Mouse (Mus musculus): ENCODE measurements around the gene Acvr1c.

Acvr1c gene

DNA sequence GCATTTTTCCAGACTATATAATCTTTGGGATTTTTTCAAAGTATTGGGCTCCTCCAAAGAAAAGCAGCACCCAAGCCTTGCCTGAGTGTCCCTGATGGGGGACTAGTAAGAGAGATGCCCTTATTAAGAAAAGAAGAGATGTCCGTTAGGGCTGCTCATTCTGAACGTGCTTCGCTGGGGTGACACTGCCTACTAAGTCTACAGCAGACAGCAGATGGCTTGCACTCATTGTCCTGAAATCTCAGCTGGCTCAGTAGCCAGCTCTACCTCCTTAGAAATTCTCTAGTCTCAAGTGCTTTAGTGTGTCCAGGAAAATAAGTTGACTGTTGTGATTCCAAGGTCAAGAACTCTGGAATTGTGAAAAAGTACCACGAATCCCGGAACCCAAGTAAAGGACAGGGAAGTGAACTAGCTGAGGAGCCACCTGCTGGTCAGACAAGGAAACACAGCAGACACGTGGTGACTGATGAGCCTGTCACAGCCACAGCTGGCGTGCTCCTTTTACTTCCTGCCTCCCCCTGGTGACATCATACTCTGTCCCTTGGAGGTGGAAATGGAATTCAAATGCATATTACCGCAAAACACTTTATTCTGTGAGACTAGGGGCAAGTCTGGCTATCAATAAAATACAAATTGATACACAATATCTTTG is 75.3 kb downstream of the Acvr1c start:
- DNase-seq, result peak; percentile 68 to 85

DNA sequence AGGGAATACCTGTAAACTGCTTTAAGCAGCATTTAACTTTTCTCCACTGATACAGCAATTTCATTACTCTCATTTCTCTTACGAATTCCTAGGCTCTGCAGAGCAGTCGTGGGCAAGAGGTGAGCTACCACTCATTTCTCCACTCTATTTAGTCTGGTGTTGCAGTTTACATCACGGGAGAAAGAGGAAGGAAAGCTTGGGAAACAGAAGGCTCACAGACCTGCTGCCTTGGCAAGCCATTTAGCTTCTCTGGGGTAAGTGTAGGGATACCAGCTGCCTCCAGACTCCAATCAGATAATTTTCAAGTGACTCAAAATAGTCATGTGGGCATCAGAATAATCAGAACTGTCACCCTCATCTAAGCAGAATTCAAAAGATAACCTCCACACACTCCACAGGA is 76.6 kb downstream of the Acvr1c start:
- no peak for DNase-seq

DNA sequence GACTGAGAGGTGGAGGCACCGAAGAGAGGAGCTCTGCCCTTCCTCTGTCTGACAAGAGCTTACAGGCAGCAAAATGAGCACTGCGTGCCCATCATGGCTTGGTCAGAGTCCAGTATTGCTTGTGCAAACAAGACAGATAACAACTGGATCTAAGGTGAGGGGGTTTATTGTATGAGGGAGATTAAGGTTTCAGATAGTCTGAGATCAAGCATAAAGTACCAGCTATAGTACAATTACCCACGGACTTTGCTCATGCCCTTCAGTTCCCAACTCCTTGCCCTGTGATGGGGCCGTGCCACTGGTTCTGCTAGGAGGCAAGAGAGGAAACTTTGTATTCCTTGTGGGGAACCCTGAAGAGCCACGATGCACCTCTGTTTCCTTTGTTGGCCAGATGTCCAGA is 78.5 kb downstream of the Acvr1c start:
- DNase-seq, result no peak

DNA sequence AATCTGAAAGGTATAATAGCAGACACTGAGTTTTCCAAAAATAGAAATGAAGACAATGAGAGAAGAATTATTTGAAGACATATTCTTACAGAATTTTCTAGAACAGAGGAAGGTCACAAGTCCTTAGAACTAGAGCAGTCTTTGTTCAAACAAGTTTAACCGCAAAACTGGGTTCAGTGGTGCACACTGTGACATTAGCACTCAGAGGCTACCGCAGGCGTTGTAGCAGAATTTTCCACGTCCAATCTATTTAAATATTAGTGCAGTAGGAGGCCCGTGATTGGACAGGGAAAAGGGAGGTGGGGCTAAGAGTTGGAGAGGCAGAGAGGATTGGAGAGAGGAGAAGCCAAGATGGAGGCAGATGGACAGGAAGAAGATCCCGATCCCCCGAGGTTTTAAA is 81.2 kb downstream of the Acvr1c start:
- DNase-seq, result no peak

DNA sequence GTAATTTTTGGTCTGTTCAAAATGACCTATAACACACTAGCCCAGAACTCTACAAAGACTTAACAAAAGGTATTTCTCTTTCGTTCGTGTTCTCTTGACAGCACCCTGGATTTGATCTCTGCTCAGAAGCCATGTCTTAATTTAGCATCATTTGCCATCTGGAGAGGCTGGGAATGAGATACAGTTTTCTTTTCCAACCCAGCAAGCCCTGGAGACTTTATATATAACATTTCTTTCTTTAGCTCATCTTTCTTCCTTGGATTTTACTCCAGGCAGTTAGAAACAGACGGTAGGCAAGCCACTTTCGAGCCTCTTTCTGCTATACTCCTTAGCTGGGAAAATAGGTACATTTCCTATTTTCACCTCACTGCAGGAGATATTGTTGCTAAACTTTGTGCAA is 117.1 kb downstream of the Acvr1c start:
- DNase-seq, result no peak

DNA sequence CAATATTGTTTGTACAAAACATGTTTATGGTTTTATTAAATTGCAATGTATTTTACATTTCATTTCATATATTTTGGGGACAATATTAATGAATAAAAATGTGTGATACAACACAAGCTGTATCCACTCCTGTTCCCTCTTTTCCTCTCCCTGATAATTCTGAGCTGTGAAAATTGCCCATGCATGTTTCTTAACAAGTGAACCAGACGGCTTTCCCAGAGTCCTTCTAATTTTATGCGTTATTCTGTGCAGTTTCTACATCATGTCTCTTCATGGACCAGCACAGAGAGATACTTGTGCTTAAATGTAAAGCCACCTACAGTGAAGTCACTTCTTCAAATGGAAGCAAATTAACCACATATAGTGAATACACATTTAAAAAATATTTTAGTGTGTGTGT is 120.2 kb downstream of the Acvr1c start:
- DNase-seq, result no peak
